Mouse (Mus musculus): ENCODE data around the gene Btbd18. TPM values are rescaled to one million over a fixed set of nuclear protein-coding genes. Genes with fewer than 3 reads are reported as not detected.

Btbd18 gene
- total and polyA plus RNA-seq, 2 experiments from 2014 or later, result 0.35 TPM; not detected in 1

DNA sequence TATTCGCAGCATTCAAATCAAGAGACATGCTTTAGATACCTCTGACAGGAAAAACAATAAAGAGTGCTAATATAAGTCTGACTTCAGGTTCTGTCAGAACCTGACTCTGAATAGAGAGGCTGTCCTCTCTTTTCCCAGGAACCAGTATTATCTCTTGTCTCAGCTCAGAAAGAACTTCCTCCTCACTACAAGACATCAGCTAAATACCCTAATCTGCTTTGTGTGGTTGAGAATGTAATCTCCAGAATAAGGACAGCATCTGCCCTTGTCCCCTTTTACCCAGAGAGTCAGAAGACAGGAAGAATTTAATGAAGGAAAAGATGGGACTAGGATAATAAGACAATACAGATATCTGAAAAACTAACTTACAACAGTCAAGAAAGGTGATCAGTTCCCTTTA lies 44.6 kb downstream of the Btbd18 start:
- H3K4me3 ChIP-seq (ENCODE audit: low read depth, low read length), result no peak overlapping the region
- no peak for ATAC-seq (ENCODE audit: low FRiP score)
- no peak for TF ChIP-seq CTCF (IDR thresholded peaks at IDR 0.05)
- 94% methylated on average over 1 of the region's 1 CpGs for WGBS
- no peak overlapping the region for H3K9ac ChIP-seq (replicated peaks; ENCODE audit: low read length, poor library complexity, severe bottlenecking)
- no peaks in the 10 kb centered on the region for H3K4me1 ChIP-seq (ENCODE audit: insufficient read depth, low read length)
- H3K27me3 ChIP-seq (ENCODE audit: insufficient read depth, low read length), result no peaks in the 10 kb centered on the region
- H3K4me2 ChIP-seq (ENCODE audit: low read depth, low read length, poor library complexity, severe bottlenecking), result no peak overlapping the region
- H3K27ac ChIP-seq (ENCODE audit: low read depth, low read length), result no peak overlapping the region
- H3K36me3 ChIP-seq (ENCODE audit: insufficient read depth, low read length), result peaks cover 7% of the 10 kb centered on the region; the same call in 1 of the 2 replicates
- no peaks in the 10 kb centered on the region for H3K9me3 ChIP-seq (ENCODE audit: low read length)
- DNase-seq (ENCODE audit: low spot score), result no peak

DNA sequence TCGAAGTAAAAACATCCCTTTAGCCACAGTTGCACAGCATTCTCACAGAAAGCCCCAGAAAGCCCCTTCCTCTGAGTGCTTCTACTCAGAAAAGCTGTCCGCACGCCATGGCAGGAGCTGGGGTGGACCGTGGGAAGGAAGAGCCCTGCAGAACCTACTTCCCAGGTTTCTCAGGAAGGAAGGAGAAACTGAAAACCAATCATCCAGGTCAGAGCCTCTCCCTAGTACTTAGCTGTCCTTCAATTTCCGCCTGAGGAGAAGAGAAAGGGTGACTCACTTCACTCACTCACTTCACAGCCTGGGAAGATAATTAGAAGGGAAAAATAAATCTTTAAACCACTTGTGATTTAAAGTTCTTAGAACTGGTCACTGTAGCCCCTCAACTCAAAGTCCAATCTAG lies 45.5 kb downstream of the Btbd18 start:
- no peak for TF ChIP-seq CTCF (IDR thresholded peaks at IDR 0.05)
- H3K4me1 ChIP-seq (ENCODE audit: insufficient read depth, low read length), result no peaks in the 10 kb centered on the region
- H3K36me3 ChIP-seq (ENCODE audit: insufficient read depth, low read length), result peaks cover 10% of the 10 kb centered on the region; the same call in 1 of the 2 replicates
- 79% methylated on average over 5 of the region's 5 CpGs for WGBS
- no peaks in the 10 kb centered on the region for H3K27me3 ChIP-seq (ENCODE audit: insufficient read depth, low read length)
- no peak overlapping the region for H3K27ac ChIP-seq (ENCODE audit: low read depth, low read length)
- no peak overlapping the region for H3K9ac ChIP-seq (replicated peaks; ENCODE audit: low read length, poor library complexity, severe bottlenecking)
- DNase-seq (ENCODE audit: low spot score) (no peak), ATAC-seq (ENCODE audit: low FRiP score) (no peak)
- no peaks in the 10 kb centered on the region for H3K9me3 ChIP-seq (ENCODE audit: low read length)
- H3K4me2 ChIP-seq (ENCODE audit: low read depth, low read length, poor library complexity, severe bottlenecking), result no peak overlapping the region
- H3K4me3 ChIP-seq (ENCODE audit: low read depth, low read length), result no peak overlapping the region

- H3K27ac ChIP-seq (ENCODE audit: low read depth, low read length), result no peak overlapping the region
- no peak overlapping the region for H3K4me2 ChIP-seq (ENCODE audit: low read depth, low read length, poor library complexity, severe bottlenecking)
- H3K27me3 ChIP-seq (ENCODE audit: insufficient read depth, low read length), result no peaks in the 10 kb centered on the region
- TF ChIP-seq CTCF (IDR thresholded peaks at IDR 0.05), result no peak
- ATAC-seq (ENCODE audit: low FRiP score), result no peak
- H3K4me1 ChIP-seq (ENCODE audit: insufficient read depth, low read length), result no peaks in the 10 kb centered on the region
- no peak overlapping the region for H3K4me3 ChIP-seq (ENCODE audit: low read depth, low read length)
- no peaks in the 10 kb centered on the region for H3K9me3 ChIP-seq (ENCODE audit: low read length)
- H3K36me3 ChIP-seq (ENCODE audit: insufficient read depth, low read length), result peaks cover 14% of the 10 kb centered on the region; the same call in 1 of the 2 replicates
- 98% methylated on average over 1 of the region's 1 CpGs for WGBS
- DNase-seq (ENCODE audit: low spot score), result no peak
- H3K9ac ChIP-seq (replicated peaks; ENCODE audit: low read length, poor library complexity, severe bottlenecking), result no peak overlapping the region
These were observed 46.4 kb downstream of the Btbd18 start for GRCm38 (mm10) chr2:84705295-84705694.

DNA sequence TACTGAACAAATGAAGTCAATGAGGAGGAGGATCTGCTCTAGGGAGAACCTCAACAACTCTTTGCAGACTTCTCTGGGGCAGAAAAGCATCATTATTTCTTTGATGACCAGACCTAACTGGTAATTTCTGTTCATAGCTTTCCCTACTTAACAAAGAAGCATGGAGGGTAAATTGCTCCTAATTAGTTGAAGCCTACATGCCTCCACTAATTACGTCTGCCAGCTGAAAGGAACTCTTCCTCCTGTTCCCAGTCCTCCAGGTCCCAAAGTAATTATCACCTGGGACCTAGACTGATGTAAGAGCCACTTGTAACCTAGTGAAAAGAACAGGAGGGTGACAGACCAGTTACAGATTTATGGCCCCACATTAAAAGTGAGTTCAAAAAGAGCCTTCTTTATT lies 48.6 kb downstream of the Btbd18 start:
- DNase-seq (ENCODE audit: low spot score), result no peak
- Histone ChIP-seq H3K4me3 (ENCODE audit: low read depth, low read length) (no peak overlapping the region), H3K9ac (replicated peaks; ENCODE audit: low read length, poor library complexity, severe bottlenecking) (no peak overlapping the region), H3K9me3 (ENCODE audit: low read length) (no peaks in the 10 kb centered on the region), H3K27me3 (ENCODE audit: insufficient read depth, low read length) (no peaks in the 10 kb centered on the region), H3K36me3 (ENCODE audit: insufficient read depth, low read length) (peaks cover 21% of the 10 kb centered on the region; the same call in 1 of the 2 replicates), H3K4me1 (ENCODE audit: insufficient read depth, low read length) (no peaks in the 10 kb centered on the region), H3K27ac (ENCODE audit: low read depth, low read length) (no peak overlapping the region), H3K4me2 (ENCODE audit: low read depth, low read length, poor library complexity, severe bottlenecking) (no peak overlapping the region)
- TF ChIP-seq CTCF (IDR thresholded peaks at IDR 0.05), result no peak
- WGBS, result 93% methylated on average over 1 of the region's 1 CpGs
- no peak for ATAC-seq (ENCODE audit: low FRiP score)

DNA sequence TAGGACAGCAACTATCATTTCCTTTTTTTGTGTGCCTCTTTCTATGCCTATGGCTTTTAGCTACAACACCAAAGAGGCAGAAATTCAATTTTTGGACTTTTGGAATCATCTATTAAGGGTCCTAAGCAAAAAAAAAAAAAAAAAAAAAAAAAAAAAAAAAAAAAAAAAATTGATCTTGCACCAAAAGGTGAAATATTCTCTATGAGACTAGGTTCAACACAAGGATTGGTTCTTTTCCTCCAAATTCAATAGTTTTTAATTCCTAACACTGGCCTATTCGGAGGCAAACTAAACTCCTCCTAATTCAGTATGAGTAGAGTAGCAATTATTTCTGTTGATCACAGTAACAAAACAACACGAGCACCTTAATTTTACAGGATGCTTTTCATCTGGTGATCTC lies 53.0 kb downstream of the Btbd18 start:
- H3K27ac ChIP-seq (ENCODE audit: low read depth, low read length), result no peak overlapping the region
- 0 out of 2 replicates have a peak, but pooled peaks cover 6% of the 10 kb centered on the region for H3K4me1 ChIP-seq (ENCODE audit: insufficient read depth, low read length)
- no peaks in the 10 kb centered on the region for H3K27me3 ChIP-seq (ENCODE audit: insufficient read depth, low read length)
- ATAC-seq (ENCODE audit: low FRiP score) (no peak), DNase-seq (ENCODE audit: low spot score) (no peak)
- peaks cover 18% of the 10 kb centered on the region; the same call in 1 of the 2 replicates for H3K36me3 ChIP-seq (ENCODE audit: insufficient read depth, low read length)
- TF ChIP-seq CTCF (IDR thresholded peaks at IDR 0.05), result no peak
- H3K9me3 ChIP-seq (ENCODE audit: low read length), result no peaks in the 10 kb centered on the region
- no peak overlapping the region for H3K9ac ChIP-seq (replicated peaks; ENCODE audit: low read length, poor library complexity, severe bottlenecking)
- H3K4me2 ChIP-seq (ENCODE audit: low read depth, low read length, poor library complexity, severe bottlenecking), result no peak overlapping the region
- 96% methylated on average over 2 of the region's 2 CpGs for WGBS
- H3K4me3 ChIP-seq (ENCODE audit: low read depth, low read length), result no peak overlapping the region

- H3K4me2 ChIP-seq (ENCODE audit: low read depth, low read length, poor library complexity, severe bottlenecking), result peak overlapping the region; percentile 68
- peak overlapping the region; percentile 73 for H3K9ac ChIP-seq (replicated peaks; ENCODE audit: low read length, poor library complexity, severe bottlenecking)
- H3K4me1 ChIP-seq (ENCODE audit: insufficient read depth, low read length), result 0 out of 2 replicates have a peak, but pooled peaks cover 6% of the 10 kb centered on the region
- 0 out of 2 replicates have a peak, but pooled peaks cover 11% of the 10 kb centered on the region for H3K36me3 ChIP-seq (ENCODE audit: insufficient read depth, low read length)
- no peaks in the 10 kb centered on the region for H3K27me3 ChIP-seq (ENCODE audit: insufficient read depth, low read length)
- peak overlapping the region; percentile 62 for H3K4me3 ChIP-seq (ENCODE audit: low read depth, low read length)
- no peak for TF ChIP-seq CTCF (IDR thresholded peaks at IDR 0.05)
- peak overlapping the region; percentile 91 for H3K27ac ChIP-seq (ENCODE audit: low read depth, low read length)
- peak; percentile 9; the same call in 1 of the 2 replicates for ATAC-seq (ENCODE audit: low FRiP score)
- WGBS, result under 1% methylated on average over 19 of the region's 26 CpGs
- peak; percentile 3 for DNase-seq (ENCODE audit: low spot score)
- H3K9me3 ChIP-seq (ENCODE audit: low read length), result no peaks in the 10 kb centered on the region
These were observed 55.5 kb downstream of the Btbd18 start for GRCm38 (mm10) chr2:84714422-84714810.
